In genomic region chr1:36445508-36445907, GRCm38 (mm10) we compare ENCODE assay signal across 8 mouse cellular contexts. TPM values are rescaled to one million over a fixed set of nuclear protein-coding genes. Genes with fewer than 3 reads are reported as not detected.
DNase-seq lines count a peak whose midpoint lies in the region; ATAC-seq and TF ChIP-seq lines count a peak whose summit lies in the region.

No protein-coding gene starts in this region.

- TF ChIP-seq POLR2A in kidney, adult 2 months (IDR thresholded peaks at IDR 0.05; ENCODE audit: low read depth, low read length) = no peak
- TF ChIP-seq POLR2A in cortical plate, adult 2 months (IDR thresholded peaks at IDR 0.05; ENCODE audit: extremely low read depth, insufficient read depth, low read length) = no peak

- H3K27ac ChIP-seq in kidney, adult 2 months (ENCODE audit: insufficient read depth, low read depth, low read length) = 0 out of 2 replicates have a peak overlapping the region, but pooled peaks have one; percentile 19
- H3K27ac ChIP-seq in cortical plate, adult 2 months (ENCODE audit: insufficient read depth, low read length) = no peak overlapping the region
- peak overlapping the region; percentile 48 for H3K27ac ChIP-seq in hindbrain, embryonic 14.5 days
- peak overlapping the region; percentile 76 for H3K27ac ChIP-seq in midbrain, embryonic 15.5 days

- H3K9ac ChIP-seq in hindbrain, embryonic 14.5 days = no peak overlapping the region
- H3K9ac ChIP-seq in midbrain, embryonic 15.5 days = no peak overlapping the region

- H3K4me2 ChIP-seq in hindbrain, embryonic 14.5 days (replicated peaks) = peak overlapping the region; percentile 24
- H3K4me2 ChIP-seq in midbrain, embryonic 15.5 days = peak overlapping the region; percentile 63

- H3K9me3 ChIP-seq in hindbrain, embryonic 14.5 days (ENCODE audit: control insufficient read depth, low read length) = no peaks in the 10 kb centered on the region
- H3K9me3 ChIP-seq in midbrain, embryonic 15.5 days = no peaks in the 10 kb centered on the region

- no peaks in the 10 kb centered on the region for H3K36me3 ChIP-seq in kidney, adult 2 months (ENCODE audit: control insufficient read depth, insufficient read depth, low read length)
- peaks cover 16% of the 10 kb centered on the region for H3K36me3 ChIP-seq in hindbrain, embryonic 14.5 days (replicated peaks; ENCODE audit: control insufficient read depth, insufficient read depth)
- H3K36me3 ChIP-seq in midbrain, embryonic 15.5 days (replicated peaks) = no peaks in the 10 kb centered on the region

- no peak for TF ChIP-seq CTCF in kidney, adult 2 months (conservative IDR thresholded peaks at IDR 0.05; ENCODE audit: insufficient read depth, insufficient read length, low read depth, low read length)
- TF ChIP-seq CTCF in cortical plate, adult 2 months (IDR thresholded peaks at IDR 0.05; ENCODE audit: extremely low read depth, insufficient read depth, low read length) = no peak

- WGBS in kidney, adult 2 months = 29% methylated on average over 8 of the region's 8 CpGs
- 45% methylated on average over 8 of the region's 8 CpGs for WGBS in hindbrain, embryonic 14.5 days
- 42% methylated on average over 8 of the region's 8 CpGs for WGBS in midbrain, embryonic 15.5 days

- peaks cover 5% of the 10 kb centered on the region; the same call in 1 of the 2 replicates for H3K4me1 ChIP-seq in kidney, adult 2 months (ENCODE audit: control insufficient read depth, insufficient read depth, low read length)
- H3K4me1 ChIP-seq in cortical plate, adult 2 months (ENCODE audit: control insufficient read depth, insufficient read depth, low read length) = peaks cover 6% of the 10 kb centered on the region
- 0 out of 2 replicates have a peak, but pooled peaks cover 6% of the 10 kb centered on the region for H3K4me1 ChIP-seq in hindbrain, embryonic 14.5 days (replicated peaks; ENCODE audit: control insufficient read depth, insufficient read depth, low read length)
- peaks cover 13% of the 10 kb centered on the region for H3K4me1 ChIP-seq in midbrain, embryonic 15.5 days

- peak; percentile 29; the same call in 1 of the 2 replicates for ATAC-seq in hindbrain, embryonic 14.5 days (ENCODE audit: low FRiP score)
- ATAC-seq in midbrain, embryonic 15.5 days (replicated peaks) = peak; percentile 51
- no peak for ATAC-seq in cerebellum, adult (ENCODE audit: insufficient number of reproducible peaks, low FRiP score, low TSS enrichment)

- H3K4me3 ChIP-seq in kidney, adult 2 months (ENCODE audit: insufficient read depth, low read depth, low read length) = no peak overlapping the region
- peak overlapping the region; percentile 56; the same call in 1 of the 2 replicates for H3K4me3 ChIP-seq in cortical plate, adult 2 months (ENCODE audit: insufficient read depth, low read length)
- no peak overlapping the region; the same call in 1 of the 2 replicates for H3K4me3 ChIP-seq in hindbrain, embryonic 14.5 days (replicated peaks; ENCODE audit: low read length)
- H3K4me3 ChIP-seq in midbrain, embryonic 15.5 days = peak overlapping the region; percentile 87

- H3K27me3 ChIP-seq in kidney, adult 2 months (replicated peaks; ENCODE audit: control insufficient read depth, insufficient read depth, low read length) = no peaks in the 10 kb centered on the region
- H3K27me3 ChIP-seq in hindbrain, embryonic 14.5 days (ENCODE audit: control insufficient read depth, insufficient read depth, low read length) = no peaks in the 10 kb centered on the region
- H3K27me3 ChIP-seq in midbrain, embryonic 15.5 days (replicated peaks) = no peaks in the 10 kb centered on the region

- DNase-seq in kidney, adult 2 months = no peak
- DNase-seq in kidney, postnatal 25 days = no peak
- DNase-seq in hindbrain, embryonic 14.5 days (ENCODE audit: low spot score) = no peak
- DNase-seq in natural killer cell, adult 2 months (ENCODE audit: low spot score in 2 of 2) = no peak
- no peak for DNase-seq in MN1 (ENCODE audit: low spot score)

RNA-seq across cellular contexts. Expression of gene Lman2l, which starts 0.4 kb away (rescaled TPM):
- polyA plus RNA-seq in kidney, adult 2 months (2012; rRNA removed) = 26.0 and 28.7 TPM in 2 replicates
- polyA plus RNA-seq in cortical plate, adult 2 months (2012; rRNA removed) = 33.0 and 33.3 TPM in 2 replicates
- polyA plus RNA-seq in hindbrain, embryonic 14.5 days (2014; fragmentation: Nextera tagmentation; extraction: Ambion mirVana) = 41.8 and 41.9 TPM in 2 replicates
- polyA plus RNA-seq in midbrain, embryonic 15.5 days (2015; fragmentation: Nextera tagmentation; extraction: Ambion mirVana) = 67.3 and 74.5 TPM in 2 replicates

RNA-seq across cellular contexts. Expression of gene Cnnm4, which starts 25.9 kb away (rescaled TPM):
- polyA plus RNA-seq in kidney, adult 2 months (2012; rRNA removed) = 14.3 and 15.9 TPM in 2 replicates
- polyA plus RNA-seq in cortical plate, adult 2 months (2012; rRNA removed) = 6.5 and 7.0 TPM in 2 replicates
- polyA plus RNA-seq in hindbrain, embryonic 14.5 days (2014; fragmentation: Nextera tagmentation; extraction: Ambion mirVana) = 9.2 and 10.6 TPM in 2 replicates
- 11.0 and 11.1 TPM in 2 replicates for polyA plus RNA-seq in midbrain, embryonic 15.5 days (2015; fragmentation: Nextera tagmentation; extraction: Ambion mirVana)

Comparison
In these comparisons a context has a peak if more than half of its experiments do, and no peak if none do; other contexts are left out.
1. H3K4me3 ChIP-seq: peak in cortical plate, adult 2 months (single experiment) and midbrain, embryonic 15.5 days (single experiment); none in kidney, adult 2 months (single experiment) and hindbrain, embryonic 14.5 days (single experiment).